Mouse (Mus musculus): ENCODE measurements at regions not wholly inside any gene's neighbourhood (a gene's known extent, or its start where the extent isn't known, plus 50 kb on each side); places are given as distances from the start of the nearest gene placed in this dataset.

DNA sequence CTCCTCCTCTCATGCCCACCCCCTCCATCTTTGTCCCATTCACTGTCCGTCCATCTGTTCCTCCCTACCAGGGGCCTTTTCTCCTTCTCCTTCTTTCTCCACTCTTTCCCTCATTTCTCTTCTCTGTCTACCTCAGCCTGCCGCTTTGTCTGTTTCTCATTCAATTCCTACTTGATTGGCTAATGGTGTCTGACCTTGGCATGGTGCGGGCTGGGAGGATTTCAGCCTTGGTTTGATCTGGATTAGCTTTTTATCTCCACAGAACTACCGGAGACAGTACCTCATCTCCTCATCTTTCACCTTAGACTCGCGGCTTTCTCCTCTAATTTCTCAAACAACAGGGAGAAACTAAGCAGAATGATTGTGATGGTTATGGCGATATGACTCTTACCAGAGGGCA is 506.4 kb downstream of the Tmem38b start:
- H3K27me3 ChIP-seq (ENCODE audit: control insufficient read depth, insufficient read depth, low read length): no peaks in the 10 kb centered on the region
- TF ChIP-seq CTCF (IDR thresholded peaks at IDR 0.05; ENCODE audit: control insufficient read depth, insufficient read depth, insufficient replicate concordance, low read depth, low read length) (no peak), POLR2A (IDR thresholded peaks at IDR 0.05; ENCODE audit: control insufficient read depth, low read depth, low read length) (no peak)
- peaks cover 4% of the 10 kb centered on the region for H3K4me1 ChIP-seq (ENCODE audit: control insufficient read depth, insufficient read depth, low read length)
- peak overlapping the region; percentile 12 for H3K27ac ChIP-seq (ENCODE audit: control insufficient read depth, insufficient read depth, low read depth, low read length)
- H3K36me3 ChIP-seq (ENCODE audit: control insufficient read depth, insufficient read depth, low read length): no peaks in the 10 kb centered on the region
- H3K4me3 ChIP-seq (ENCODE audit: control insufficient read depth, low read depth, low read length): peak overlapping the region; percentile 5; the same call in 1 of the 2 replicates

DNA sequence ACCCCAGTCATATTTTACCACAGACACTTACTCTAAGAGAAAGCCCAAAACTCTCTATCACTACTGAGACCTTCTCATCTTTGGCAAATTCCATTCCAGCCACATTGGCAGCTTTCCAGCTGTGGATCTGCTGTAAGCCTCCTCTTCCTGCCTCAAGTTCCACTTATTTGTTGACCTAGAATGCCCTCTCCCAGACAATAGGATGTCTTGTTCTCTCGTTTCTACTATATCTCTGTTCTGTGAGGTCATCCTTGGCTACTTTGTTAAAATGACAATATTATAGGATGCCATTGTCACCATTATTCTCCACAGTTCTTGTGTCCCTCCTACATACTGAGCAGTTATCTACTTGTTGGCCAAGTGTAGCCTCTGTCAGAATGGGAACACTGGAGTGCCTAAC is 512.7 kb downstream of the Tmem38b start:
- H3K4me1 ChIP-seq (ENCODE audit: control insufficient read depth, insufficient read depth, low read length): no peaks in the 10 kb centered on the region
- H3K4me3 ChIP-seq (ENCODE audit: control insufficient read depth, low read depth, low read length): no peak overlapping the region
- no peaks in the 10 kb centered on the region for H3K36me3 ChIP-seq (ENCODE audit: control insufficient read depth, insufficient read depth, low read length)
- no peak for TF ChIP-seq CTCF (IDR thresholded peaks at IDR 0.05; ENCODE audit: control insufficient read depth, insufficient read depth, insufficient replicate concordance, low read depth, low read length)
- no peak for TF ChIP-seq POLR2A (IDR thresholded peaks at IDR 0.05; ENCODE audit: control insufficient read depth, low read depth, low read length)
- no peaks in the 10 kb centered on the region for H3K27me3 ChIP-seq (ENCODE audit: control insufficient read depth, insufficient read depth, low read length)
- H3K27ac ChIP-seq (ENCODE audit: control insufficient read depth, insufficient read depth, low read depth, low read length): no peak overlapping the region

DNA sequence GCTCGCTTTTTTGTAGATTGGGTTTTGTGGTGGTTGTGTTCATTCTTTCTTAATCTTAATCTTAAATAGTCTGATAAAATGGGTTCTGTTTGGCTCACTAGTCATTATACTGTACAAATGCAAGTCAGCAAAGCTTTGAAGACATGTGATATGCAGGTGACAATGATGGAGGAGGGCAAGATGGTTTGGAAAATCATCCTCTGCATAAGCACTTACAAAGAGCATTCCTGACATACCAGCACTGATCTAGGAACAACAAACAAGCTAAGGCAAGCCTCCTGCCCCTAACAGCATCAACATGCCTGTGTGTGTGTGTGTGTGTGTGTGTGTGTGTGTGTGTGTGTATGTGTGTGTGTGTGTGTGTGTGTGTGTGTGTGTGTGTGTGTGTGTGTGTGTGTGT is 514.3 kb downstream of the Tmem38b start:
- H3K36me3 ChIP-seq (ENCODE audit: control insufficient read depth, insufficient read depth, low read length): no peaks in the 10 kb centered on the region
- H3K4me3 ChIP-seq (ENCODE audit: control insufficient read depth, low read depth, low read length): no peak overlapping the region
- TF ChIP-seq POLR2A (IDR thresholded peaks at IDR 0.05; ENCODE audit: control insufficient read depth, low read depth, low read length) (no peak), CTCF (IDR thresholded peaks at IDR 0.05; ENCODE audit: control insufficient read depth, insufficient read depth, insufficient replicate concordance, low read depth, low read length) (no peak)

DNA sequence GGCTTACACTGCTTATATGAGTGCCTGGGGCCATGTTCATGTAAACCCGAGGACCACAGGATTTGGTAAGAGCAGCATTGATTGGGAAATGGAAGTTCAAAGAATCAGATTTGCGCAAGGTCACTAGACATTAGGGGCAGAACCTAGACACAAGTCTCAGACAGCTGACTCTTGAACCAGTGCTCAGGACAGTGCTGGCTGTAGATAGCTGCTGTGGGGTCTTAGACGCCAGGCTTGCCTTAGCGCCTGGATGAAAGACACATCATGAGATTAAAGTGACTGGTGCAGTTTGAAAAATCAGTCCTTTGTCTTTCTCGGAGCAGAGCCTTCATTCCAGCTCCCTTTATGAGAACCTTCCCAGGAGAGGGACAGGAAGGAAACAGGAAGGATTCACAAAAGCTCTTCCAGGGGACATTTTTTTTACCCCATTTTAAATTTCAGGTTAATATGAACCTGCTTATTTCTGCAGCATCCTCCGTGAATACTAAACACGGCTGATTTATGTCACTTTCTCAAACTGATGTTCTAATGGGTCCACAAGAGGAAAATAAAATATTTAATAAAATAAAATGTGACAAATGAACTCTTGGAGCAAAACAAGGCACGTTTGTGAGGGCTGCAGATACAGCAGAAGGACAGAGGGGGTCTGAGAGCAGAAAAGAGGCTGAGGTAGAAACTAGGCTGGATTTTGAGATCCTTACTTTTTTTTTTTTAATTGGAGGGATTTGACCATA is 528.0 kb downstream of the Tmem38b start:
- no peaks in the 10 kb centered on the region for H3K4me1 ChIP-seq (ENCODE audit: control insufficient read depth, insufficient read depth, low read length)
- TF ChIP-seq CTCF (IDR thresholded peaks at IDR 0.05; ENCODE audit: control insufficient read depth, insufficient read depth, insufficient replicate concordance, low read depth, low read length): no peak
- TF ChIP-seq POLR2A (IDR thresholded peaks at IDR 0.05; ENCODE audit: control insufficient read depth, low read depth, low read length): no peak
- peak overlapping the region; percentile 11; the same call in 1 of the 2 replicates for H3K4me3 ChIP-seq (ENCODE audit: control insufficient read depth, low read depth, low read length)
- no peaks in the 10 kb centered on the region for H3K36me3 ChIP-seq (ENCODE audit: control insufficient read depth, insufficient read depth, low read length)
- H3K27me3 ChIP-seq (ENCODE audit: control insufficient read depth, insufficient read depth, low read length): no peaks in the 10 kb centered on the region
- H3K27ac ChIP-seq (ENCODE audit: control insufficient read depth, insufficient read depth, low read depth, low read length): no peak overlapping the region

More for the DNA sequence above, 514.3 kb downstream of the Tmem38b start:
- no peaks in the 10 kb centered on the region for H3K4me1 ChIP-seq (ENCODE audit: control insufficient read depth, insufficient read depth, low read length)
- no peak overlapping the region for H3K27ac ChIP-seq (ENCODE audit: control insufficient read depth, insufficient read depth, low read depth, low read length)
- no peaks in the 10 kb centered on the region for H3K27me3 ChIP-seq (ENCODE audit: control insufficient read depth, insufficient read depth, low read length)

DNA sequence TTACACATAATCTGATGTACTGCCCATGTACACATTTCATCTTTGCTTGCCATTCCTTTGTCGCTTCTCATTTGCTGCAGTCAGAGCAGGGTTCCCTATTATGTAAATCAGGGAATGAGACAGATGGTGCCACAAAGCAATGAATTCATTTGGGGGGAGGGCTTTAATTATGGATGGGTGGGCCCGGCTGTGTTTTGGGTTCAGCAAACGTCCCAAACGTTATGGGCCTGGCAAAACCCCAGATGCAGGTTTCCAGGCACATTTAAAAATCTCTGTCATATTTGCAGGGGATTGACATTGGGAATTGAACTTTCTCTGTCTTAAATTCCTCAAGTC is 528.5 kb downstream of the Tmem38b start:
- H3K4me1 ChIP-seq (ENCODE audit: control insufficient read depth, insufficient read depth, low read length): no peaks in the 10 kb centered on the region
- H3K4me3 ChIP-seq (ENCODE audit: control insufficient read depth, low read depth, low read length): no peak overlapping the region
- H3K36me3 ChIP-seq (ENCODE audit: control insufficient read depth, insufficient read depth, low read length): no peaks in the 10 kb centered on the region
- H3K27me3 ChIP-seq (ENCODE audit: control insufficient read depth, insufficient read depth, low read length): no peaks in the 10 kb centered on the region
- no peak overlapping the region for H3K27ac ChIP-seq (ENCODE audit: control insufficient read depth, insufficient read depth, low read depth, low read length)
- TF ChIP-seq CTCF (IDR thresholded peaks at IDR 0.05; ENCODE audit: control insufficient read depth, insufficient read depth, insufficient replicate concordance, low read depth, low read length): no peak
- TF ChIP-seq POLR2A (IDR thresholded peaks at IDR 0.05; ENCODE audit: control insufficient read depth, low read depth, low read length): no peak

DNA sequence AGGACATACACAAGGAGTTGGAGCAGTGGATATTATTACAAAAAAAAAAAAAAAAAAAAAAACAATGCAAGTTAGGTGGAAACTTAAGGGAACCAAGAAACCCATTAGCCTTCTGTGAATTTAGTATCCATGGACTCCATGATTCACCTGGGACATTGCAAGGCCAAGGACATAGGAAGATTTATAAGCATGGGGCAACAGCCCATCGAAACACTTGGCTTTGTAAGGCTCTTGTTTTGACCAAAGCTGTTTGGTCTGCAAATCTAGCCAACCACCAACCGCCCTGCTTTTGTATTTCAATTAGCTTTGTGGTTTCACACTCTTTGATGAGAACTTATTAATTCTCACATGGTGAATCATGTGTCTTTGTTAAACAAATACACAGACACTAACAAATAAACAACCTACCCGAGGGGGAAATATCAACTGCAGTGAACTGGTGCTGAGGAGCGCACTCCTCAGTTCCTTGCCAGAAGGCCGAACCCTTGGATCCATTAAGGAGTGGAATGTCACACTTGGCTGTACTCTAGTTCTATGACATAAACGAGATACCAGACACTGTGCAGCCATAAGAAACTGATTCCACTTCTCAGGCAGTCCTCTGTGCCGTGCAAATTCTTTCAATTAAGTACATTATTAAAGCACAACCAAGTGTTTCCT is 529.7 kb downstream of the Tmem38b start:
- H3K27me3 ChIP-seq (ENCODE audit: control insufficient read depth, insufficient read depth, low read length): no peaks in the 10 kb centered on the region
- no peaks in the 10 kb centered on the region for H3K36me3 ChIP-seq (ENCODE audit: control insufficient read depth, insufficient read depth, low read length)
- no peaks in the 10 kb centered on the region for H3K4me1 ChIP-seq (ENCODE audit: control insufficient read depth, insufficient read depth, low read length)
- H3K27ac ChIP-seq (ENCODE audit: control insufficient read depth, insufficient read depth, low read depth, low read length): no peak overlapping the region
- H3K4me3 ChIP-seq (ENCODE audit: control insufficient read depth, low read depth, low read length): no peak overlapping the region
- TF ChIP-seq POLR2A (IDR thresholded peaks at IDR 0.05; ENCODE audit: control insufficient read depth, low read depth, low read length) (no peak), CTCF (IDR thresholded peaks at IDR 0.05; ENCODE audit: control insufficient read depth, insufficient read depth, insufficient replicate concordance, low read depth, low read length) (no peak)

DNA sequence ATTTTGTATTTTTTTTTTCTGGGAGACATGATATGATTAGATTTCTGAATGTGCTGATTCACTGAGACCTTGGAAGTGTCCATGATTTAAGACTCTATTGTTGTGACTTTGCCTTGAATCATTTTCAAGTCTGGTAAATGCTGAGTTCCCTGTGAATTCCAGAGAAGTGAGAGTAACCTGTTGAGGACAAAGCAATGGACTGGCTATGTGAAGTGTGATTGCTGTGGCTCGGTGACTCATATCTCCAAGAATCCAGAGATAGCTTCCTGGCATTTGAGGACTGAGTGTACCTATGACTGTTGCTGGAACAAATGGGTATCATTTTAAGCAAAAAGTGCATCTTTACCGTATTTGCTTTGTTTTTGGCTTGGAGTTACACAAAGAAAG is 530.2 kb downstream of the Tmem38b start:
- TF ChIP-seq POLR2A (IDR thresholded peaks at IDR 0.05; ENCODE audit: control insufficient read depth, low read depth, low read length) (no peak), CTCF (IDR thresholded peaks at IDR 0.05; ENCODE audit: control insufficient read depth, insufficient read depth, insufficient replicate concordance, low read depth, low read length) (no peak)
- no peak overlapping the region for H3K4me3 ChIP-seq (ENCODE audit: control insufficient read depth, low read depth, low read length)
- no peak overlapping the region for H3K27ac ChIP-seq (ENCODE audit: control insufficient read depth, insufficient read depth, low read depth, low read length)
- no peaks in the 10 kb centered on the region for H3K27me3 ChIP-seq (ENCODE audit: control insufficient read depth, insufficient read depth, low read length)
- no peaks in the 10 kb centered on the region for H3K4me1 ChIP-seq (ENCODE audit: control insufficient read depth, insufficient read depth, low read length)
- H3K36me3 ChIP-seq (ENCODE audit: control insufficient read depth, insufficient read depth, low read length): no peaks in the 10 kb centered on the region
